Mouse (Mus musculus): Measurements from ENCODE around the gene Cnksr1.
A peak's percentile ranks its signal among the peaks of the same experiment; 100 is the strongest.

Cnksr1 gene

DNA sequence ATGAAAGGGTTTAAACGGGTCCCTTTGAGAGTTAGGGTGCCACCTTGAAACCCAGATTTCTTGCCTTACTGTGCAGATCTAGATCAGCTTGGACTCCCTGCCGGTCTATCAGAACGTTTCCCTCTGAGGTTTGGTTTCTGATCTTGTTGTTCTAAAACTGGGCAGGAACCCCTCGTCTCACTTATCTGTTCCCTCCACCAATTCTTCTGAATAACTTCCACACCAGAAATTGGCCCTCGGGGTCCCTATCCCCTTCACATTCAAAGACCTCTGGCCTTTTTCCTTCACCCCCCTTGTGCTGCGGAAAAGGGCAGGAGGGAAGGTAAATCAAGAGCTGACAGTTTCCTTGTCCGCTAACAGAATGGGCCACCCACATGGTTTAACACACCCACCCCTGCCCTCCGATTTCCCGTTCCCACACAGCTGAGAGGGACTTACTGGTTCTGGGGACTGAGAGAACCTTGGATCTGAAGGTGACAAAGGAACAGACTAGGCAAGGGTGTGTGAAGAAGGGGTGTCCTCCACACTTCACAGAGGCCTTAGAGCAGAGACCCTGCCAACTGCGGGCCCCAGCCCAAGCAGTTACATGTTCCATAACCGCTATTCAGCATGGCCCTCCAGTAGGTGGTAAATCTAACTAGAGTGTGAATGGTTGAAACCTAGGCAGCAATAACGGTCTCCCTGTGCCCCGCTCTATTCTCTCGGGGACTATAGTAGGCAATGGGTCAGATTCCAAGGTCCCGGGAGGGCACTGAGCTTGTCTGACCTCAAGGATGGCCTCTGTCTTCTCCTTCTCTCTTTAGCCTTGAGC is 14.9 kb upstream of the Cnksr1 start:
- no peak for DNase-seq (ENCODE audit: low spot score)

DNA sequence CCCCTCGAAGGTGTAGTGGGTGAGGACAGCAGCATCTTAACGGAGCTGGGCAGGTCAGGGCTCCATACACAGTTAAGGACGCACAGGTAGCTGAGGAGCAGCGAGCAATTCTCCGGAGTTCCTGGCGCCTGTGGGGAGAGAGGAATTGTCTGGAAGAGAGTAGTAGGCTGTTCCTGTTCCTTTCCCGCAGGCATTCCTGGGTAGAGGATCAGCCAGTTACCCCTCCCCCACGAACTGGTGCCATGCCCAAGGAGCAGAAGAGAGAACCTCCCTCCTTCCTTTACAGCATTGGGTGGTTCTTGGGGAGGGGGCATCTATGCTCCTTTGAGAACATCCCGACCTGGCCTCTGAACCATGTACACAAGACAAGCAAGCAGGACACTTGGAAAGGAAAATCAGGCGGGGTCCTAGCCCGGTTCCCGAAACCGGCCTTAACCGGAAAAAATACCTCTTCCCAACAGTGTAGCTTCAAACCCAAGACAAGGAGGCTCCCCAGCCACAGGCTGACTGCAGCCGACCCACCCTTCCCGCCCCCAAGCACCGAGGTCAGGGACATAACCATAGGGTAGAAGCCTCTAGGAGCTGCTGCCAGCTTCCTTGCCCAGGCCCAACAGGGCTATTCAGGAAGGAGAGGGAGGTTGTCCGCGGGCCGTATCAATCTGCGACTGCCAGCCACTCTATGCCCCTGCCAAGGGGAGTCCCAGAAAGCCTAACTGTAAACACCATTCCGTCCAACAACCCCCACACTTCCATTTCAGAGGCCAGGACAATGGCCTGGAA is 14.1 kb upstream of the Cnksr1 start:
- DNase-seq (ENCODE audit: low spot score): no peak

DNA sequence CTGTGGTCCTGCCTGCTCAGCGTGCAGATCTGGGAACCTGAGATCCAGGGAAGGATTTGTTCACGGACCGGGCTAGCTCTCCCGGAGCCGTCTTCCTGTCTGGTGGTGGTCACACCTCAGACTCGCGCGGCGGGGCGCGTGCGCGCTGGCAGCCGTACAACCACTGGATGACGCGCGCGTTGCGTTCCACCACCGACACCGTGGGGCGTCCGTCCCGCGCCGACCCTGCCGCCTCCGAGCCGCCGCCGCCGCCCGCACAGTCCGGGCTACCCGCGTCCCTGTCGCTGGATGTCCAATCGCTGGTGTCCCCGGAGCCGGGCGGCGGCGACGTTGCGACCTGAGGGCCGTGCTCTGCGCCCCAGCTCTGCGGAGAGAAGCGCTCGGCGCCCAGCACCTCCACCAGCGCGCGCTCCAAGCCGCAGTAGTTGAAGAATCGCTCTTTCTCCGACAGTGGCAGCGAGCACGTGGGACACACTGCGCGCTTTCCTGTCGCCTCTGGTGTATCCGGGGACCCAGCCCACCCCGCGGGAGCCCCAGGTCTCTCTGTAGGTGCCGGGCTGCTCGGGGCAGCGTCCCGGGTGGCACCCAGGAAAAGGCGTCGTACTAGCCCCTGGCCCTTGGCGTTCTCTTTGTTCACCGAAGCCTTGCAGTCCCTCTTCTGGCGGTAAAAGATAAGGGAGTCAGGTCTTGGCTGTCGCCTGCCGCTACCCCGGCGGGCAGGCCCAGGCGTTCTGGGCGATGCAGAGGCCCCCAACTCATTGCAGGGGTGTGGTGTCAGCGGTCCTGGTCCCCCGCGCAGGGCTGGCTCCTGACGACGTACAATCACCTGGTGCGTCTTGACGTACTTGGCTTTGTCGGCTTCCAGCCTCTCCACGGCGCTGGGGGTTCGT is 13.3 kb upstream of the Cnksr1 start:
- DNase-seq (ENCODE audit: low spot score): no peak

DNA sequence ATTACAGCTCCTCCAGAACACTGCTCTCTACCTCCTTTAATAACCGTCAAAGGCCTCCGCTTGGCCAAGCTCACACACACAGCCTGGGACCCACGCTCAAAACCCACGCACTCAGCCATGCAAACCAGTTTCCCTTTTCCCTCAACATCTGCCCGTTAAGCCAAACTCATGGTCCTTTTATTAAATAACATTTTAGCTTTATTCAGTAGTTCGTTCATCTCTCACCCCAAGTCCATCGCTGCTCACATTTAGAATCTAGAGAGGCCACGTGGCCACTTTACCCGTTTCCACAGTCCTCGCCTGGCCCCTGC is 12.7 kb upstream of the Cnksr1 start:
- DNase-seq (ENCODE audit: low spot score): no peak

DNA sequence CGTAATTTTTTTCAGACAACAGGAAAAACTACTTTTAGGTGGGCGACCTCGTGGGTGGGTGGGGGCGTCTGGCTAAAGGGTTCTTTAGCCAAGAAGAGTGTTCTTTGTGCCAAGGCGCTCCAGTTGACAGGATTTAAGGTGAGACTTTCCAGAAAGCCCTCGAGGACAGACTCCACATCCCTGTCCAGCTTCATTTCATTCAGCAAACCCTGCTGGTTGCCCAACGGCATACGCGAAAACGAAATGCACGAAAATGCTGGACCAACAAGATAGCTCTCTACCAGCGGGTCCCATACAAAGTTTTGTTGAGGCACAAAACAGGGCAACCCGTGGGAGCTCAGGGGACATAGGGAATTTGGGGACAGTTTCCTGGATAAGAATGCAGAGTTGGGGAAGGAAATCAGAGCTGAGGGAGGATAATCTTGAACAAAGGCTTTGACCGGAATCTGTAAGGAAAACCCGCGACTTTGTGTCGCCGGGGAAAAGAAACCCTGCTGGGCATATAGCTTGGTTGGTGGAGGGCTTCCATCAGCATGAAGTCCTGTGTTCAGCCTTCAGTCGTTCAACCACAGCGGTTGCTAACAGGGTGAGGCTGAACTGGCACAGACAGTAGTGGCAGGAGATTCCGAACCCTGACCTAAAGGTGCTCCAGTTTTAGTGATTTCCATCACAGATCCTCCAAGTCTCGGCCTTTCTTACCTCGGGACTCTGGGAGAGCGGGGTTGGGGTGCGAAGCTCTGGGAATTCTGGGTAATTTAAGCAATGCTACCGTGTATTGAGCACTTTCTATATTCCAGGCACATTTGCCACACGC is 12.1 kb upstream of the Cnksr1 start:
- no peak for DNase-seq (ENCODE audit: low spot score)

DNA sequence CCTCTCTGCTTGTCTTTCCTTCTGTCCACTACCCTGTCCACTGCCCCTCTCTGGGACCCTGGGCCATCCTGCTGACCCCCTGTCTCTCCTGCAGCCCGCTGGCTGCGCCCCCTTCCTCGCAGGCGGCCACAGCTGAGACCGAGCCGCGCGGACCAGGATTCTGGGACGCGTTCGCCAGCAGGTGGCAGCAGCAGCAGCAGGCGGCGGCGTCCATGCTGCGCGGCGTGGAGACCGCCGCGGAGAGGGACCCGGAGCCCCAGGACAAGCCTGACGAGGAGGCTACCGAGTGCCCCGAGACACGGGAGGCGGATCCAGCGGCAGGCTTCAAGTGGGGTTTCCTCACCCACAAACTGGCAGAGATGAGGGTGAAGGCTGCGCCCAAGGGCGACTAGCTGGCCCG is 11.5 kb upstream of the Cnksr1 start:
- DNase-seq (ENCODE audit: low spot score): peak; percentile 75

DNA sequence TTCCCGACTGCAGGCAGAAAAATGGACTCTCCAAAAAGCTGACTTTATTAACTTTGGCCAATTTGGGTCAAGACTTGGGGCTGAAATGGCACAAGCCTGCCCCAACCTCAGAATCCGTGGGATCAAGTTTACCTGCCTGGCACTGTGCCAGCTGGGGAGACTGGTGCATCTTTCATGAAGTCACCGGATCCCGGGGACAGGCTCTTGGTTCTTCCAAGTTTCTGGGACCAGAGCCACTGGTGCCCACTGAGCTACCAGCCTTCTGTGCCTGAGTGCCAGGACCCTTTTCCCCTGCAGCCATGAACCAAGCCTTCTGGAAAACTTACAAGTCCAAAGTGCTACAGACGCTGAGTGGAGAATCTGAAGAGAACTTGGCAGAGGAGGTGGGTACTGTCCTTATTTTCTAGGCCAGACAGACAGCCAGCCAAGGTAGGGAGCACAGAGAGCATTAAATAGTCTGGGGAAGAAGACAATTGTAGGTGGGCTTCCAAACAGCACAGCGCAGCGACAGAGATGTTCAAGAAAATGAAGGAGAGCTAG is 8.6 kb upstream of the Cnksr1 start, which contains the start of gene Gm30191:
TSS of gene Gm30191 (plus strand) at position 217 of the 540 bp plus-strand sequence.
- DNase-seq (ENCODE audit: low spot score): no peak

DNA sequence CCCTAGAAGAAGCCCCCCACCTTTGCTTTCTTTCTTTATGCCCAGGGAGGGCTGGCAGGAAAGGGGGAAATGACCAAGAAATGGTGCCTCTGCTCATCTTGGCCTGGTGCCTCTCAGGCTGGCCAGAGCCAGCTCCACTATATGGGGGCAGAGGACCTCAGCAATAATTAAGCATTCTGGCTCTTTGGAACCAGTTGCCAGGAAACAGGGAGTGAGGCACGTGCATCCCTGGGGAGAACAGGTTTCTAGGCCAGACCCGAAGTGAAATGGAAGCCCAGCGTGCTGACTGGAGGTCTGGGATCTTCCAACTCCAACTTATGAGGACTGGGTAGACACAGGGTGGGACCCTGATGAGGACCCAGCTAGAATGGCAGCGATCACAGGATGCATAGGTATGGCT is 8.1 kb upstream of the Cnksr1 start:
- DNase-seq (ENCODE audit: low spot score): no peak

DNA sequence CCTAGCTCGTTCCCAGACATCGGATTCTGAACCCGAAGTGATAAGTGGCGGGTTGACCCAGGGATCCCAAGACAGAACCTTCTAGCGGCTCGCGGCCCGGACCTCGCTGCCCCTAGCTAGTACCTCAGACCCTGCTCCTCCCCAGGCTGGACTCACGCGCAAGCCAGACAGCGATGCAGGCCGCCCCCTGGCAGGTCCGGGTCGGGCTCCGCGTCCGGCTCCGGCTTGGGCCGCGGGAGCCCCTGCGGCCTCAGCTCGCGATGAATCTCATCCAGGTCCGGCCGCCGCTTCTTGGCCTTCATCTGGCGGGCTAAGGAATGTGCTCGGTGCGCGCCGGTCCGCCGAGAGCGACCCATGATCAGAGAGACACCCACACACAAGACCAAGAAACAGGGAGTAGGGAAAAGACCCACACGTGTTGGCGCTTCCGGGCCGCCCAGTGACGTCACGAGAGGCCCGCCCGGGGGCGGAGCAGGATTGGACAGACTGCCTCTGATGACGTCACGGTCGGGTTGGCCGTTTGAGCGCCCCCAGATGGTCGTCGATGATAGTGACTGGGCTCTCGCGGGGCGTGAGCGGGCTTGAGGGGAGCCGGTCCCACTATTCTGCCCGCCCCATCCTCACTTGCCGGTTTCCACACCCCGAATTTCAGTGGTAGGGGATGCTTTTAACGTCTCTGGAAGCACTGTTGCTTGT is 7.1 kb upstream of the Cnksr1 start, which contains the start of gene Zfp593:
TSS of gene Zfp593 (minus strand) at position 445 of the 696 bp plus-strand sequence.
- peak; percentile 94 for DNase-seq (ENCODE audit: low spot score)

DNA sequence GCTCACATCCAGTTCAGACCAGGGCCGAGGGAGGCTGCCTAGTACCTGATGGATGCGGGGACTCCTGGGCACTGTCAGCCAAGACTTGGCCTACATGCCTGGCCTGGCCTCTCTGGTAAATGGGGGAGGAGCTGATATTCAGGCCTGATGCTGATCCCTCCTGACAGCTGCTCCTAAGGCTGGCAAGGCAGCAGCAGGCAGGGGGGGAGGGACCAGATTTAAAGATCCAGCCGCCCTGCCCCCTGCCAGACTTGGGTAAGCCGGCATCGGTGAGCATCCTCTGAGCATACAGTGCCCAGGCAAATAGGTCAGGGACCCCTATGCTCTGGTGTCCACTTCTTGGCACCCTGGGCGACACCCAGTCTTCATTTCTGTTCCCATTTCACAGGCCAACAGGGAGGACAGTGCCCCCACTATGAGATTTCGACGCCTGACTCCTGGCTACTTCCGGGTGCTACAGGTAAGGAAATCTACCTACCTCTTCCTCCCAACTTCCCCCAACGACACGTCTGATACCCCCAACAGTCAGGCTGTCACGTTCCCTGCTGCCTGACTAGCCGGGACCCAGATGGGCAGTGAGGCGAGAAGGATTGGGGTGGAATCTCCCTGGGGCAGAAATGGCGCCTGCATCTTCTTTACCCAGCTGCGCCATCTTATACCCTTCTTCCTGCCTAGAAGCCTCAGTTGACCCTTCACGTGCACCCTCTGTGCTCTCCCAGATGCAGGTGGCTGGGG is 5.5 kb upstream of the Cnksr1 start, which contains the start of gene E130218I03Rik:
TSS of gene E130218I03Rik (plus strand) at position 147 of the 735 bp plus-strand sequence.
- DNase-seq (ENCODE audit: low spot score): no peak

DNA sequence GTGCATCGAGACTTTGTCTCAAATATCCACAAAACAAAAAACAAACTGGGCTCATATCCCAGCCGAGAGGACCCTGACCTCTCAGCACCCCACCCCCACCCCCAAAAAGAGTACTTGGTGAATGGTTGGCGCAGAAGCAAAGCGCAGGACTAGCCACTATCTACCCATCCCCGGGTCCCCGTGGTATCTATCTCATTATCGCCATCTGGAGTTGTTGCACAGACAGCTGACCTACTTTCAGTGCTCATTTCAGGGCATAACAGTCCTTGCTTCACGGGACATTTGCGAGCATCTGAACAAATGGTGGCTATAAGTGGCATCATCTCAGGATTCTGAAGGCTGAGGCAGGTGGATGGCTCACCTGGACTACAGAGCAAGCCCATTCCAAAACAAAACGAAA is 487 bp upstream of the Cnksr1 start:
- no peak for DNase-seq (ENCODE audit: low spot score)

DNA sequence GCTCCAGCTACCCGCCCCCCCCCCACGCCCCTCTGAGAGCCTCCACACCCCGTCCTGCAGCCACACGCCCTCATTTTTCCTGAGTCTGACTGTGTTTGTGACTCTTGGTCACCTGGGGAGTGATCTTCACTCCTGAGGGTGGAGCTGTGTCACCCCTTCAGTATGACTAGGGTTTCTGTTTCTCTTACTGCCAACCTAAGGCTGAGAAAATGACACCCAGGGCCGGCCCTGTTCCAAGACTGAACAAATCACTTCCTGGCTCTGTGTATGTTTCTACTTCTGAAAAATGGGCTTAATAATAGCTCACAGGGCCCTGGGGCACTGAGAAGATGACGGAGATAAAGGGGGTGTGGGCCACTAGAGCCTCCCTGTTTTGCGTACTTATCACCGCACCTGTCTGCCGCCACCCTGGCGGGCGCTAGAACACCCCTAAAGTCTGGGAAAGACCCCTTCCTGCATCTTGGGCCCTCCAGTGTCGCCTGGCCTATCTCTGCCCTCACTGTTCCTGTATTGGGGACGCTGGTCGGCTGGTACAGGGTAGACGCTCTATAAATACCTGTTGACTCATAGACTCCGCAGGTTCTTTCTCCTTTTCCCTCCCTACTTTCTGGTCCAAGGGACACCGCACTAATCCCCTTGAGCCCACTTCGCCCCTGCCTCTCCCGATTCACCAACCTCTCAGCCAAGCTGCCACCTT is 469 bp downstream of the Cnksr1 start:
- no peak for DNase-seq (ENCODE audit: low spot score)

DNA sequence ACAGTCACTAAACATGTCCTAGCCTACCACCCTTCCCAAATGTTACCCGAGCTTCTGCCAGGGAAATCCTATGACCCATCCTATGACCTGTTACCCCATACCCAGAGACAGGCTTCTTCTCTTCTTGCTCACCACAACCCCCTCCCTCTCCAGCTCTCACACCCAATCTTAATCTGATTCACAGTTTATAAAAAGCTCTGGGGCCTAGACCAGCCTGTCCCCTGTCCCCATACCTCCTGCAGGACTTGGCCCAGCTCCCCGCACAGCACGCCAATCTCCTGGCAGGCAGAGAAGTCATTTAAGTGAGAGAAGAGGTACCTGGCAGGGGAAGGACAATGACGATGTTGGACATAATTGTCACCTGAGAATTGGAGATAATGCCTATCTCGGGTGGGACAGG is 3.3 kb downstream of the Cnksr1 start:
- DNase-seq (ENCODE audit: low spot score): no peak

DNA sequence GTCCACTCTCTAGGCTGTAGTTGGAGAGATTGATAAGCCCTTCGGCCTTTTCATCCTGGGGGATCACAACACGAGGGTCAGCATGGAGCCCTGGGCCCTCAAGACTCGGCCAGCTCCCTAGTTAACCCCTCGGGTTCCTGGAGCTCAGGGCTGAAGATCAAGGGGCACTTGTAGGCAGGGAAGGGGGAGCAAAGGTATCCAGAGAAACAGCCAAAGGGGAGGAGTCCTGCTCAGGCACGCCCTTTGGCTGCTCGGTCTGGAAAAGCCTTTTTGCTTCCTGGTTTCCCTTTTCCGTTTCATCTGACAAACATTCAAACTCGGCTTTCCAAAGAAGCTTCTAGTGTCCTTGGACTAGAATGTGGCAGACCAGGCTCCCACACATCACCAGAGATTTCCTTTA is 7.8 kb downstream of the Cnksr1 start:
- DNase-seq (ENCODE audit: low spot score): no peak

DNA sequence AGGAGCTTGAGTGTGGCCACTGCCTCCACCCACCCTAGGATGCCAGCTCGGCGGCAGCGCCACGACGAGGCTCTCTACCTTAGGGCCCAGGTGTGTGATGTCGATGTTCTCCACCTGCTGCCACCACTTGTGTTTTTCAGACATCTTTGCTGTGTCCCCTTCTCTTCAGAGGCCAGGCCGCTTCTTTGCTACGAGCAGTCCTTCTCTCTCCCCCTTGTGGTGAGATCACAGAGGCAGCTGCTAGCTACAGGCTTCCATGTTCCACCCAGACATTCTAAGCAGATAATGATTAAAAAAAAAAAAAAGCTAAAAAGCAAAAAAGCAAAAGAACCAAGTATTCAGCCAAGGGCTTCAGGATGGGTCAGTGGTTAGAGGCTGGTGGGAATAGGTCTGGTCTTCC is 11.0 kb downstream of the Cnksr1 start, which contains the start of gene Catsper4:
TSS of gene Catsper4 (minus strand) at position 190 of the 400 bp plus-strand sequence.
- no peak for DNase-seq (ENCODE audit: low spot score)

DNA sequence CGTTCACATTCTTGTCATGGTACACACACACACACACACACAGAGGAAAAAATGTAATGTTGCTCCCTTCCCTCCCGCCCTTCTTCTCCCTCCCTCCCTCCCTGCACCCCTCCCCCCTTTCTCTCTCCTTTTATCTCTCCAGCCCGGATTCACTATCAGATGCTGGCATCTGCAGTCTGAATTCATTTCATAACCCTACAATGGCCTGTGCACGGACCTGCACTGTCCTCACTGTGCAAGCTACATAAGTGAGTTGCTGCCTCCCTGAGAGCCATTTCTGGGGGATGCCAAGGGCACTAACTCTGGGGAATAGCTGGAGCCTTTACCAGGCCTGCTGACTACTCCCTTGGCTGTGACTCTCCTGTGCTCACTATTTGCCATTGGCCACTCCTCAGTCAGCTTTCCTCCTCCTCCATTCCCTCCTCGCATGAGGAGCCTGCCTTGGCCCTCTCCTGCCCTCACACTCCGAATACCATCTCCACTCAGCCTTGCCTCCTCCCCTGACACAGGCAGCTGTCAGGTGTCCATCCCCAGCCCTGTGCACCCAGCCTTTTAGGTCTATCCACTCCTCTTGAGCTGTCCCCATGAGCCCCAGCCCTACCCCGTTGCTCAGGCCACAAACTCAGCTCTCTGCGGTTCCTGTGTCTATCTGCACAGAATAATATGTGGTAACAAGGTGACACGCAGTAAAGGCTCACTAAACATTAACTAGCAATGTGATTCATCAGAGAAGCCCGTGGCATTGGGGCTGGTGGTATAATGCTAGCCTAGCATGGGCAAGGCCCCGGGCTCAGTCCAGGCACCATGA is 15.2 kb downstream of the Cnksr1 start:
- no peak for DNase-seq (ENCODE audit: low spot score)

DNA sequence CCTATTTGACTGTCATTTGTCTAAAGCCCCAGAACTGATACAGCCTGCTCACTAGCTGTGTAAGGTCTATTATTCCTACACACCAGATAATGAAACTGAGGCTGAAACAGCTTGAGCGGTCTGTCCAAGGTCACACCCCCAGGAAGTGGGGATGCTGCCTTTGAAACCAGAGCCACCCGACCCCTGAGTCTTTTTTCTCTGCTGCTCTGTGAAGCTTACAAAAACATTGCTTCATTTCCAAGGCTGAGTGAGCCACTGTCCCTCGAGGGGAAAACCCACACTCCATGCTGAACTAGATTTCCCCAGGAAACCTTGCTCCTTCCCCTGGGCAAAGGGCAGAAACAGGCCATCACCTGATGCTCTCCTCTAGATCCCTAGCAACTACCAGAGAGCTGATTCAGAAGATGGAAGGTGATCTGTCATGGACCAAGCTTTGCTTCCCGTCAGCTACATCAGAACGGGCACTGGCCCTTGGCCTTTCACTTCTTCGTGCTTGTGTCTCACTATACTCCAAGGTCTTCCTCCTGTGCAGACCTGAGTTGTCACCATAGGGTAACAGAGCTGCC is 31.6 kb downstream of the Cnksr1 start:
- DNase-seq (ENCODE audit: low spot score): no peak

DNA sequence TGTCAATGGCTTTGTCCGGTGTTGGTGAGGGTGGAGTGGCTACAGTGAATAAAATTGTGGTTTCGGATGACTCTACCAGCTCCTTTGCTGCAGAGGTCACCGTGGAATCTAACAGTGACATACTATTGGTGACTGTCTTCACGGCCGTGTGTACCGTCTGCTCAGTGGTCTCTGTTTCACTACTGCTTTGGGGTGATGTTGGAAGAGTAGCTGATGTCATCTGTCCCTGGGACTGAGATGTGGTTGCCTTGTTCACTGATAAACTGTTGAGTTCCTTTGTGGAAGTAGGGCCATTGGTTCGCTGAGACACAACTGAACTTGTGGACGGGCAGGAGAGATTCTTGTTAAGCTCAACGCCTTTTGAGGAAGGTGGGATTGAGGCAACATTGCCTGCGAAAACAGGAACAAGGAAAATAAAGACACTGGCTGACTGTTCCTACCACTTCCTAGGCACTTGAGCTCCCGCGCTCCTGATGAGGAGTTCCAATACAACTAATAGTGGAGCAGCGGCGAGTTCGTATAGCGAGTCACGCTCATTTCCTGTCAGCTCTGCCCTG is 34.8 kb downstream of the Cnksr1 start:
- DNase-seq (ENCODE audit: low spot score): no peak
